In the genomic region with DNA sequence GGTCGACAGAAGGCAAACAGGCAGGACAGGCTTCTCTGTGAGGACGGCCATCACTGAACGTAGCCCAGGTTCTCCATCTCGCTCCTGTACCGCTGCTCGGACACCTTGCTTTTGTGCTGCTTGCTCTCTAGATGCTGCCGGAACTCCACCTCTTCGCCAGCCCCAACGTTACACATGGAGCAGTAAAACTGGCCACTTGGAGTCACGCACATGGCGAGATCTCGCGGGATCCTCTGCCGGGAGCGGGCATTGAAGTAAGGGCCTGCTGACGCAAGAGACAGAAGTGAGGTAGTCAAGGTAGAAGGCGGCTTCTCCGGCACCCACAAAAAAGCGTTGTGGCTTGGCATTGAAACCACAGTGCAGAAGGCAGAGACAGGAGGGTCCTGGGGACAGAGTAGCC, we compare ENCODE assay signal across 30 mouse cellular contexts. TPM values are rescaled to one million over a fixed set of nuclear protein-coding genes. Genes with fewer than 3 reads are reported as not detected.
DNase-seq lines count a peak whose midpoint lies in the region; ATAC-seq and TF ChIP-seq lines count a peak whose summit lies in the region.
"Had no signal": no experiment of that assay in that cellular context is flagged by ENCODE, and none has a peak within 500 bp of the region (broad histone marks: within the 10 kb centered on the region; RNA-seq: fewer than 3 reads in every experiment).

No protein-coding gene starts in this region.

- H3K27me3 ChIP-seq in megakaryocyte, embryonic 14.5 days (replicated peaks), result no peaks in the 10 kb centered on the region
- no peaks in the 10 kb centered on the region for H3K27me3 ChIP-seq in ES-Bruce4 (ENCODE audit: control insufficient read depth, insufficient read depth, low read length, poor library complexity, severe bottlenecking)
- no peaks in the 10 kb centered on the region for H3K27me3 ChIP-seq in hindbrain, postnatal 0 days (ENCODE audit: insufficient read depth, low read length)
- H3K27me3 ChIP-seq: CH12.LX; embryonic facial prominence, embryonic 13.5 days; forebrain, embryonic 13.5 days; heart, embryonic 12.5 days; heart, embryonic 15.5 days; intestine, embryonic 15.5 days had no signal

- peak; percentile 97 for DNase-seq in R1 (ENCODE audit: low read depth, low spot score)
- DNase-seq in spleen, postnatal 10 days (ENCODE audit: low spot score in 2 of 2), result no peak
- no peak for DNase-seq in T-cell, adult 2 months (ENCODE audit: low spot score)
- DNase-seq in hindbrain, postnatal 0 days (ENCODE audit: low spot score), result no peak
- DNase-seq: adrenal gland, adult 2 months; adrenal gland, postnatal 14 days; B cell, adult 2 months; cerebellum, adult 11-12 months; cerebellum, adult 8-10 months; cerebellum, postnatal 10 days; cerebellum, postnatal 36 days; embryo, embryonic 11 days; gastrocnemius, postnatal 10 days; heart, adult 18-20 months; heart, postnatal 14 days; heart, postnatal 4 days; kidney, adult 11 months had no signal

- H3K36me3 ChIP-seq in megakaryocyte, embryonic 14.5 days (replicated peaks; ENCODE audit: low read length), result peaks cover 93% of the 10 kb centered on the region
- peaks cover 66% of the 10 kb centered on the region for H3K36me3 ChIP-seq in ES-Bruce4 (ENCODE audit: control insufficient read depth, insufficient read depth, low read length, poor library complexity, severe bottlenecking)
- peaks cover 23% of the 10 kb centered on the region; the same call in 1 of the 2 replicates for H3K36me3 ChIP-seq in hindbrain, postnatal 0 days (ENCODE audit: insufficient read depth, low read length)

- no peak overlapping the region for H3K9ac ChIP-seq in ES-Bruce4 (ENCODE audit: low read depth, poor library complexity, severe bottlenecking)
- no peak overlapping the region for H3K9ac ChIP-seq in hindbrain, postnatal 0 days (replicated peaks; ENCODE audit: low read length)
- H3K9ac ChIP-seq: embryonic facial prominence, embryonic 13.5 days; forebrain, embryonic 13.5 days; heart, embryonic 12.5 days; heart, embryonic 15.5 days; hindbrain, embryonic 14.5 days; intestine, embryonic 15.5 days had no signal

- H3K9me3 ChIP-seq in megakaryocyte, embryonic 14.5 days, result no peaks in the 10 kb centered on the region
- H3K9me3 ChIP-seq in ES-Bruce4 (replicated peaks; ENCODE audit: control insufficient read depth, insufficient read depth, low read length, poor library complexity, severe bottlenecking), result no peaks in the 10 kb centered on the region
- H3K9me3 ChIP-seq in hindbrain, postnatal 0 days (ENCODE audit: low read length), result no peaks in the 10 kb centered on the region
- H3K9me3 ChIP-seq: embryonic facial prominence, embryonic 10.5 days; embryonic facial prominence, embryonic 13.5 days; forebrain, embryonic 13.5 days; heart, embryonic 12.5 days; heart, embryonic 15.5 days; intestine, embryonic 15.5 days had no signal

- H3K4me2 ChIP-seq in hindbrain, postnatal 0 days (ENCODE audit: low read depth, low read length), result no peak overlapping the region
- H3K4me2 ChIP-seq: embryonic facial prominence, embryonic 13.5 days; forebrain, embryonic 13.5 days; heart, embryonic 12.5 days; heart, embryonic 15.5 days; hindbrain, embryonic 14.5 days; intestine, embryonic 15.5 days had no signal

- 92% methylated on average over 19 of the region's 19 CpGs for WGBS in hindbrain, postnatal 0 days

- TF ChIP-seq CTCF in ES-Bruce4 (IDR thresholded peaks at IDR 0.05; ENCODE audit: low read depth, low read length), result no peak
- no peak for TF ChIP-seq CTCF in hindbrain, postnatal 0 days (IDR thresholded peaks at IDR 0.05; ENCODE audit: low read depth)

- TF ChIP-seq POLR2A in ES-Bruce4 (IDR thresholded peaks at IDR 0.05; ENCODE audit: insufficient read depth, low read length), result no peak

- H3K27ac ChIP-seq in ES-Bruce4 (ENCODE audit: insufficient read depth, low read length), result no peak overlapping the region
- H3K27ac ChIP-seq in hindbrain, postnatal 0 days, result no peak overlapping the region
- H3K27ac ChIP-seq: embryonic facial prominence, embryonic 10.5 days; embryonic facial prominence, embryonic 13.5 days; forebrain, embryonic 13.5 days; heart, embryonic 15.5 days; hindbrain, embryonic 14.5 days; intestine, embryonic 15.5 days had no signal

- ATAC-seq in megakaryocyte, adult 5-6 weeks (ENCODE audit: poor library complexity, severe bottlenecking), result no peak
- no peak for ATAC-seq in hindbrain, postnatal 0 days
- ATAC-seq: forebrain, embryonic 13.5 days; forebrain, embryonic 16.5 days; intestine, embryonic 15.5 days had no signal

- H3K4me3 ChIP-seq in megakaryocyte, embryonic 14.5 days (replicated peaks), result peak overlapping the region; percentile 44
- peak overlapping the region; percentile 24 for H3K4me3 ChIP-seq in ES-Bruce4 (ENCODE audit: low read depth, low read length)
- no peak overlapping the region for H3K4me3 ChIP-seq in hindbrain, postnatal 0 days (ENCODE audit: low read length)
- H3K4me3 ChIP-seq: embryonic facial prominence, embryonic 10.5 days; embryonic facial prominence, embryonic 13.5 days; erythroblast, embryonic 14.5 days; forebrain, embryonic 13.5 days; heart, embryonic 12.5 days; heart, embryonic 15.5 days; intestine, embryonic 15.5 days had no signal

- H3K4me1 ChIP-seq in megakaryocyte, embryonic 14.5 days, result no peaks in the 10 kb centered on the region
- H3K4me1 ChIP-seq in ES-Bruce4 (ENCODE audit: control insufficient read depth, insufficient read depth, low read length), result no peaks in the 10 kb centered on the region
- no peaks in the 10 kb centered on the region for H3K4me1 ChIP-seq in hindbrain, postnatal 0 days (ENCODE audit: insufficient read depth, low read length)
- H3K4me1 ChIP-seq: embryonic facial prominence, embryonic 10.5 days; embryonic facial prominence, embryonic 13.5 days; forebrain, embryonic 13.5 days; heart, embryonic 15.5 days; intestine, embryonic 15.5 days had no signal

- TF ChIP-seq EP300 in ES-Bruce4 (IDR thresholded peaks at IDR 0.05; ENCODE audit: insufficient read depth, low read depth, low read length), result no peak

RNA-seq across cellular contexts. Expression of a gene that starts 24.4 kb away (rescaled TPM):
- polyA plus RNA-seq in megakaryocyte, embryonic 14.5 days (2012; ENCODE audit: insufficient read depth, low replicate concordance), result 4.0 and 5.0 TPM in 2 replicates
- total RNA-seq in megakaryocyte, adult 5-6 weeks (2015), result 2.3 and 2.4 TPM in 2 replicates
- total RNA-seq in megakaryocyte, adult 5-6 weeks (2017), result 0.53 and 0.77 TPM in 2 replicates
- 112 and 122 TPM in 2 replicates for polyA plus RNA-seq in ES-Bruce4 (2011; ENCODE audit: insufficient read depth, insufficient read length, low read depth, missing spikeins)
- 13.2 and 23.6 TPM in 2 replicates for total RNA-seq in hindbrain, postnatal 0 days (2014; rRNA removed)
- 5.4 and 6.5 TPM in 2 replicates for polyA plus RNA-seq in hindbrain, postnatal 0 days (2015; fragmentation: Nextera tagmentation; extraction: Ambion mirVana)

RNA-seq across cellular contexts. Expression of a gene that starts 56.0 kb away (rescaled TPM):
- 0.64 and 0.81 TPM in 2 replicates for polyA plus RNA-seq in megakaryocyte, embryonic 14.5 days (2012; ENCODE audit: insufficient read depth, low replicate concordance)
- total RNA-seq in megakaryocyte, adult 5-6 weeks (2015), result 23.5 and 25.0 TPM in 2 replicates
- 31.1 and 32.4 TPM in 2 replicates for total RNA-seq in megakaryocyte, adult 5-6 weeks (2017)
- polyA plus RNA-seq in ES-Bruce4 (2011; ENCODE audit: insufficient read depth, insufficient read length, low read depth, missing spikeins), result 22.5 and 24.0 TPM in 2 replicates
- 33.3 and 35.0 TPM in 2 replicates for total RNA-seq in hindbrain, postnatal 0 days (2014; rRNA removed)
- polyA plus RNA-seq in hindbrain, postnatal 0 days (2015; fragmentation: Nextera tagmentation; extraction: Ambion mirVana), result 7.9 and 9.0 TPM in 2 replicates

Comparison
In these comparisons a context has a peak if more than half of its experiments do, and no peak if none do; other contexts are left out.
1. RNA of a gene that starts 24.4 kb away (polyA plus RNA-seq): 112 to 122 TPM in ES-Bruce4; 5.4 to 6.5 TPM in hindbrain, postnatal 0 days and 4.0 to 5.0 TPM in megakaryocyte, embryonic 14.5 days; every median in the first group is over 10 times any median in the second.